Mouse (Mus musculus) A20 (cell line): ENCODE results near the gene Olfr1008.
"Not testable (repeated sequence)": the region's sequence is repeated elsewhere in the genome, so short reads cannot be mapped to it uniquely, and the experiment has no call there.

Experiments used
- DNase-seq: peaks from one replicate; pipeline ENCODE4 v3.0.0-alpha.2; 2011; ENCODE audit warnings: low read depth, low spot score

Olfr1008 gene

DNA sequence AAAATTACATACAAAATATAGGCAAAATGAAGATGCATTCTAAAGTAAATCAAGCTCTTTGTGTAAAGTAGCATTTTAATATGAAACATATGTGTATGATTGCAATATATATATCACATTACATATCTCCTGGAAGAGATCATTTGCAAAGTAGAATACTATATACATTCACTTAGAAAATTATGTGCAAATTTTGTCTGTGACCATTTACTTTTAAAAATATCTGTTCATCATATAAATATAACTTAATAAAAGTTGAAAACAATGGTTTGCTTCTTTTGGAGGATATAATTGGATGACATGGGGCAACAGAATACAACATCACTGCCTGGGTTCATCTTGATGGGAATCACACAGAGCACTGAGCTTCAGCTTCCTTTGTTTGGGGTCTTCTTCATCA, at the start of gene Olfr1008:
Gene Olfr1008, plus strand, starts transcription at position 301 of the 400 bp plus-strand sequence.
- no peak for DNase-seq

DNA sequence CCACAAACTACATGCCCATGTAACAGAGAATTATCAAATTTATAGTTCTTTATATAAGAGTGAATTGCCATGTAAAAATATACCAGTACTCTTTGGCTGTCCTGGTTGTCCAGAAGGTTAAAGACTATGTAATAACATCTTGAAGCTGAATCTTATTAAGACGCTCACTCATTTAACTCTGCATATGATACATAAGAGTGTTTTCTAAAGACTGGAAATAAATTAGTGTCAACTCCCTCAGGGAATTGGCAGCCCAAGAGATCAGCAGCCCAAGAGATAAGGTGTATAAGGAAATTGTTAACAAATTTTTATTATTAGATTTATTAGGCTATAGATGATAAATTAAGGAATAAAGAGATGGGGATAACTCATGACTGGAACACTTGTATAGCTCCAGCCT, 38.6 kb upstream of the Olfr1008 start, which contains the start of gene Olfr1002:
Gene Olfr1002, minus strand, starts transcription at position 101 of the 400 bp plus-strand sequence.
- no peak for DNase-seq

- not testable (repeated sequence) for DNase-seq
Measured at GRCm38 (mm10) chr2:85664355-85664754, 24.9 kb upstream of the Olfr1008 start, which contains the start of gene Olfr154. Olfr154 (minus strand) TSS chr2:85664455.

DNA sequence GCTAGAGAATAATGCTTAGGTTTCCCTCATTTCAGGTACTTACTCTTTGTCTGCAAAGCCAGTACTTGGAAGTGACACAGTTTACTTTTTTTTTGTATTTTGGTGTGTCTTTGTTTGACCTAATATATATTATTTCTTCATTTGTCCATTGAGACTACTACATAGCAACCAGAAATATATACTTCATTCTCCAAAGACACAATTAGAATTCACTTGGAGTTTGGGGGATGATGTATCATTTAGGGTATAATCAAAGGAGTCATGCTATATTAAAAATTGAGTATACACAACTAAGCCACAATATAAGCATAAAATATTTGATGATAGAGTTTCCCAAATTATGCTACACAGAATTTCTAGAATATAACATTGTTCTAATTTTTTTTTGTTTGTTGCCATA, 10.6 kb upstream of the Olfr1008 start, which contains the start of gene Olfr1006:
Gene Olfr1006, minus strand, starts transcription at position 101 of the 400 bp plus-strand sequence.
- DNase-seq: no peak

DNA sequence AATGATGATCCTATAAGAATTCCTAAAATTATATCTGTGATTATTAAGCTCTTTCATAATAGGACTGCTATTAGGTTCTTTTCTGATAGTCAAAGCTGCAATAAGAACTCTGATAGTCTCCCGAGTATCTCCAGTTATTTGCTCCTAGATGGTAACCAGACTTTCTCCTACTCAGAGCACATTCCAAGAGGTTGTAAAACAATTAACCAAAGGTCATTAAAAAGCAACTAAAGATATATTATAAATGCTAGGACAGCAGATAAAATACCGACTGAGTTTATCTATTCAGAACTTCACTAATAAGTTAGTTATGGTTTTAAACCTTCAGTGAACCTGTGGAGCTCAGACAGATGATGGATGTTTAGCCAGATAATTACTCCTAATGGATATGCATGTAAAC, 21.4 kb downstream of the Olfr1008 start:
- not testable (repeated sequence) for DNase-seq

DNA sequence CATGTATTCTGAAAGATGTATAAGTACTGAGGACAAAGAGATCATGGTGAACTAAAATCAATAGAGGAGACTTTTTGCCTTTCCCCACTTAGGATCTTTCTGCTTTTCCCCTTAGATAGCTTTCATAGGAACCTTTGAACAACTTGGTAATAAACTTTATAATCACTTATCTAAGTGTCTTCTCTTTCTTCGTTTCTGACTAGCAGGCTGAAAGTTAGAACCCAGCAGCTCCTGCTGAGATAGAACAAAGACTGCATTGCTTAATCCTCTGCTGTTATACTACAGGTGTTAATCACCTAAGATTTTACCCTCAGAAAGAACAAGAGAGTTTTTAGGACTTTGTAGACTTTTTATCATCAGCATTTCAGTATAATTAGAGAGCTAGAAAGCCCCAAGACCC, 21.9 kb downstream of the Olfr1008 start:
- DNase-seq: no peak

GRCm38 (mm10) chr2:85715119-85715518, 25.9 kb downstream of the Olfr1008 start, which contains the start of gene Olfr1009:
Olfr1009 (plus strand) TSS chr2:85715419.
- DNase-seq: no peak

DNA sequence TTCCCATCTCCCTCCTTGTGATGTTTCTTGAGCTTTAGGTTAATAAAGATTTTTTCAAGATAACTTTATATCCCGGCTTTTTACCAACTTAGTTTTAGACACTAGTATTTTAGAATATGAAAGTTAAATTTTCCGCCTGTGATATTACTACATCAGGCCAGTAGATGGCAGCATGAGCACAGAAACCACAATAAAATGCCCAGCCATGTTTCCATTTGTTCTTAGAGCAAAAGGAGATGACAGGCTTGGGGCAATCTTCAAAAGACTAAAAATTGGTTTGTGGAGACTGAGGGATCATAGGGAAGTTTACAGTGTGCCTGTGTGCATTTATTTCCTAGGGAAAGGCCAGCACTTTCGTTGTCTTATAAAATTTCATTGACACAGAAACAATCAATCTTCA, 36.6 kb downstream of the Olfr1008 start:
- DNase-seq: peak; percentile 4
